Mouse (Mus musculus): ENCODE measurements at regions not wholly inside any gene's neighbourhood (a gene's known extent, or its start where the extent isn't known, plus 50 kb on each side); places are given as distances from the start of the nearest gene placed in this dataset.

DNA sequence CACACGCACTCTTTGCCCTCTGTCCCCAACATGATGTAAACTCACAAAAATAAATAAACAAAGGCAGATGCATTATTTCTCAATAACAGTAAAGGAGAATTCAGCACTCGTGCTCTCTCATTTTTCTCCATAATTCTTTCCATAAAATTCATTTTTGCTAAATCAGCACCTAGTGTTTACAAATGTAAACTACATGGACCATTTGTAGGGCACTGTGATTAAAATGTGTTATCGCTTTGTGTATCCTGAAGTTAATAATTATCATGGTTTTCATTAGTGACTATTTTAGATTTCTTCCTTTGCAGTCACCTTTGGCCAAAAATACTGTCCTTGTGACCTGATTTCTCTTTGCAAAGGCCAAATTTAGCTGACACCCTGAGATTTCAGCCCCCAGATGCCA is 61.0 kb upstream of the Ppm1b start:
- TF ChIP-seq CTCF (IDR thresholded peaks at IDR 0.05; ENCODE audit: borderline replicate concordance, control insufficient read depth, extremely low read depth, insufficient read depth, low read length, poor library complexity) (no peak), POLR2A (IDR thresholded peaks at IDR 0.05; ENCODE audit: control insufficient read depth, extremely low read depth, insufficient read depth, low read length, poor library complexity) (no peak)
